Mouse (Mus musculus) small intestine, adult 2 months (tissue): ENCODE measurements around the gene Tas2r123. TPM values are rescaled to one million over a fixed set of nuclear protein-coding genes. Genes with fewer than 3 reads are reported as not detected.

ENCODE experiments used
- H3K27ac ChIP-seq: fragments of 200-500 bp; 2 replicates; pipeline ENCODE4 v1.5.1; 2012; ENCODE audit warnings: low read depth, low read length, control low read depth, inconsistent platforms; ENCODE audit not compliant: insufficient read depth
- H3K27me3 ChIP-seq: fragments of 200-500 bp; 2 replicates; pipeline ENCODE4 v1.6.1; 2012; ENCODE audit warnings: mild to moderate bottlenecking, moderate library complexity, low read length, inconsistent platforms; ENCODE audit not compliant: control insufficient read depth, insufficient read depth
- H3K36me3 ChIP-seq: fragments of 200-500 bp; 2 replicates; pipeline ENCODE4 v1.6.1; 2012; ENCODE audit warnings: mild to moderate bottlenecking, low read length, control low read depth, inconsistent platforms; ENCODE audit not compliant: control insufficient read depth, insufficient read depth
- H3K4me1 ChIP-seq: fragments of 200-500 bp; 2 replicates; pipeline ENCODE4 v1.6.1; 2012; ENCODE audit warnings: low read length, inconsistent platforms, mixed read lengths; ENCODE audit not compliant: control insufficient read depth, insufficient read depth, insufficient read length
- H3K4me3 ChIP-seq: fragments of 200-500 bp; 2 replicates; pipeline ENCODE4 v1.5.1; 2012; ENCODE audit warnings: low read depth, mild to moderate bottlenecking, control low read depth, inconsistent platforms, low read length, moderate library complexity
- CTCF ChIP-seq: fragments of 200-500 bp; IDR thresholded peaks from 2 replicates; pipeline ENCODE4 v1.5.1; 2012; ENCODE audit warnings: low read depth, mild to moderate bottlenecking, control low read depth, inconsistent platforms, low read length, moderate library complexity, mixed read lengths; ENCODE audit not compliant: insufficient replicate concordance, insufficient read length; ENCODE audit errors: extremely low read depth
- POLR2A ChIP-seq: fragments of 200-500 bp; IDR thresholded peaks from 2 replicates; pipeline ENCODE4 v1.6.1; 2012; ENCODE audit warnings: low read depth, mild to moderate bottlenecking, control low read depth, inconsistent platforms, low read length, moderate library complexity
- WGBS: fragments of 180-500 bp; shearing (Covaris S2); methylation state at CpG from one replicate; pipeline ENCODE4 v1.1.7; 2018; 5-methylcytosine and 5-hydroxymethylcytosine counted together
- polyA plus RNA-seq: library from polyadenylated mRNA; depleted of rRNA; stranded (reverse); fragments of >200 nt; gene quantifications from 2 replicates; pipeline ENCODE4 v1.2.3, GENCODE M21; 2012; rRNA removed

Tas2r123 gene
- not detected in 2 replicates for polyA plus RNA-seq

DNA sequence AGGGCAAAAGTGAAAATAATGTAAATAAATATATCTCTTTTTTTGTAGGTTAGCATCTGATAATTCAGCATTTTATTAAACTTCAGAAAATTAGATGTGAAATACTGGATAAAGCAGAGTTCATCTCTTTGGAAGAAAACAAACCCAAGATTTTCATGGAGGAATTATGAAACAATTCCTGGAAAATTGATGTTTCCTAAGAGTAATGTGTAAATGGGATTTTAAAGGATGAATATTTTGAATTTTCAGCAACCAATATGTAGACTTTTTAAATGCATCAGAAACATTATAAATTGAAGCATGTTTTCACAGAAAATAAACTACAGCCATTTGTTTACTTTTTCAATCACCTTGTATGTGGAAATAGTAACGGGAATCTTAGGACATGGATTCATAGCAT lies at the start of gene Tas2r123:
Tas2r123 (plus strand) TSS at position 301 of the 400 bp plus-strand sequence.
- WGBS = 77% methylated on average over 1 of the region's 1 CpGs
- H3K27me3 ChIP-seq = no peaks in the 10 kb centered on the region
- no peaks in the 10 kb centered on the region for H3K4me1 ChIP-seq
- H3K27ac ChIP-seq = no peak within 1 kb of the TSS
- no peak for TF ChIP-seq POLR2A
- no peak for TF ChIP-seq CTCF
- H3K36me3 ChIP-seq = no peaks in the 10 kb centered on the region
- no peak within 1 kb of the TSS for H3K4me3 ChIP-seq

GRCm38 (mm10) chr6:132802518-132802917 lies 44.4 kb upstream of the Tas2r123 start, which contains the start of gene Tas2r117:
Gene Tas2r117, plus strand, starts transcription at chr6:132802818.
- no peaks in the 10 kb centered on the region for H3K4me1 ChIP-seq
- 70% methylated on average over 1 of the region's 1 CpGs for WGBS
- H3K27me3 ChIP-seq = no peaks in the 10 kb centered on the region
- no peak within 1 kb of the TSS for H3K4me3 ChIP-seq
- H3K36me3 ChIP-seq = no peaks in the 10 kb centered on the region
- H3K27ac ChIP-seq = no peak within 1 kb of the TSS
- TF ChIP-seq CTCF = no peak
- no peak for TF ChIP-seq POLR2A

- Histone ChIP-seq H3K4me1 (no peaks in the 10 kb centered on the region), H3K36me3 (no peaks in the 10 kb centered on the region), H3K4me3 (no peak within 1 kb of the TSS), H3K27me3 (no peaks in the 10 kb centered on the region), H3K27ac (no peak within 1 kb of the TSS)
- TF ChIP-seq POLR2A (no peak), CTCF (no peak)
- 63% methylated on average over 1 of the region's 1 CpGs for WGBS
These were observed 8.2 kb downstream of the Tas2r123 start, which contains the start of gene Tas2r116 for GRCm38 (mm10) chr6:132855138-132855537. Gene Tas2r116, plus strand, starts transcription at chr6:132855438.

DNA sequence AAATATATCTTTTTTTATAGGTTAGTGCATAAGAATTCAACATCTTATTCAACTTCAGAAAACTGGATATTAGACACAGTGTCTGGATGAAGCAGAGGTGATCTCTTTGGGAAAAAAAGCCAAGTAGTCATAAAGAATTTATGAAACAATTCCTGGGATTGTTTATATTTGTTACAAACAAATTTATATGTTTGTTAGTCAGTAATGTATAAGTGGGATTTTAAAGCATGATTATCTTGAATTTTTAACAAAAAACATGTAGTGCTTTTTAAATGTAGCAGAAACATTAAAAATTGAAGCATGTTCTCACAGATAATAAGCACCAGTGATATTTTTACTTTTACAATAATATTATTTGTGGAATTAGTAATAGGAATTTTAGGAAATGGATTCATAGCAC lies 20.8 kb downstream of the Tas2r123 start, which contains the start of gene Tas2r110:
Tas2r110 (plus strand) TSS at position 301 of the 400 bp plus-strand sequence.
- H3K36me3 ChIP-seq = no peaks in the 10 kb centered on the region
- no peaks in the 10 kb centered on the region for H3K4me1 ChIP-seq
- H3K27me3 ChIP-seq = no peaks in the 10 kb centered on the region
- H3K4me3 ChIP-seq = no peak within 1 kb of the TSS
- H3K27ac ChIP-seq = no peak within 1 kb of the TSS
- no peak for TF ChIP-seq POLR2A

GRCm38 (mm10) chr6:132892711-132893110 lies 45.8 kb downstream of the Tas2r123 start, which contains the start of gene Tas2r113:
Gene Tas2r113, plus strand, starts transcription at chr6:132893011.
- Histone ChIP-seq H3K4me3 (no peak within 1 kb of the TSS), H3K27me3 (no peaks in the 10 kb centered on the region), H3K4me1 (no peaks in the 10 kb centered on the region), H3K36me3 (no peaks in the 10 kb centered on the region), H3K27ac (no peak within 1 kb of the TSS)
- TF ChIP-seq POLR2A (no peak), CTCF (no peak)
- WGBS = 63% methylated on average over 1 of the region's 1 CpGs

Other genes starting within 250 kb of the Tas2r123 start
- gene A630073D07Rik, start 195.6 kb upstream of the Tas2r123 start, polyA plus RNA-seq = not detected in 2 replicates
- gene Tas2r120, start 190.2 kb upstream of the Tas2r123 start, polyA plus RNA-seq = not detected in 2 replicates
- gene Tas2r121, start 146.1 kb upstream of the Tas2r123 start, polyA plus RNA-seq = not detected in 2 replicates
- gene Tas2r122, start 135.2 kb upstream of the Tas2r123 start, polyA plus RNA-seq = not detected in 2 replicates
- not detected in 2 replicates for gene Tas2r115, start 109.1 kb upstream of the Tas2r123 start, polyA plus RNA-seq
- gene Tas2r124, start 92.4 kb upstream of the Tas2r123 start, polyA plus RNA-seq = not detected in 2 replicates
- gene Tas2r102, start 85.0 kb upstream of the Tas2r123 start, polyA plus RNA-seq = not detected in 2 replicates
- not detected in 2 replicates for gene Tas2r136, start 69.0 kb upstream of the Tas2r123 start, polyA plus RNA-seq
- gene Tas2r117, start 44.3 kb upstream of the Tas2r123 start, polyA plus RNA-seq = not detected in 2 replicates
- gene Tas2r116, start 8.3 kb downstream of the Tas2r123 start, polyA plus RNA-seq = not detected in 2 replicates
- not detected in 2 replicates for gene Tas2r110, start 20.9 kb downstream of the Tas2r123 start, polyA plus RNA-seq
- gene Tas2r113, start 45.9 kb downstream of the Tas2r123 start, polyA plus RNA-seq = not detected in 2 replicates
- gene Tas2r125, start 62.5 kb downstream of the Tas2r123 start, polyA plus RNA-seq = not detected in 2 replicates
- not detected in 2 replicates for gene Tas2r129, start 104.0 kb downstream of the Tas2r123 start, polyA plus RNA-seq
- gene Tas2r131, start 110.8 kb downstream of the Tas2r123 start, polyA plus RNA-seq = not detected in 2 replicates
- not detected in 2 replicates for gene Tas2r109, start 133.8 kb downstream of the Tas2r123 start, polyA plus RNA-seq
- gene Tas2r103, start 190.0 kb downstream of the Tas2r123 start, polyA plus RNA-seq = not detected in 2 replicates
- not detected in 2 replicates for gene Tas2r140, start 208.7 kb downstream of the Tas2r123 start, polyA plus RNA-seq